Mouse (Mus musculus) ovary, postnatal 10 days (tissue): ENCODE measurements at regions not wholly inside any gene's neighbourhood (a gene's known extent, or its start where the extent isn't known, plus 50 kb on each side); places are given as distances from the start of the nearest gene placed in this dataset.

Experiments used
- DNase-seq: peaks from one replicate; pipeline ENCODE4 v3.0.0; 2022; ENCODE audit warnings: low spot score

GRCm38 (mm10) chr4:153321085-153321484 is 161.5 kb downstream of the Ajap1 start:
- DNase-seq = no peak

- DNase-seq = no peak
Measured at GRCm38 (mm10) chr4:153320602-153321001, 162.0 kb downstream of the Ajap1 start.

GRCm38 (mm10) chr4:153316964-153317724 is 165.5 kb downstream of the Ajap1 start:
- no peak for DNase-seq

- DNase-seq = no peak
Measured at GRCm38 (mm10) chr4:153316519-153316918, 166.1 kb downstream of the Ajap1 start.

GRCm38 (mm10) chr4:153313961-153314360 is 168.7 kb downstream of the Ajap1 start:
- no peak for DNase-seq

- DNase-seq = no peak
Measured at GRCm38 (mm10) chr4:153311574-153311973, 171.0 kb downstream of the Ajap1 start.

GRCm38 (mm10) chr4:153310641-153311040 is 172.0 kb downstream of the Ajap1 start:
- no peak for DNase-seq

- no peak for DNase-seq
Measured at GRCm38 (mm10) chr4:153303521-153303920, 179.1 kb downstream of the Ajap1 start.

GRCm38 (mm10) chr4:153302855-153303254 is 179.8 kb downstream of the Ajap1 start:
- DNase-seq = no peak

GRCm38 (mm10) chr4:153298277-153298676 is 184.3 kb downstream of the Ajap1 start:
- no peak for DNase-seq

GRCm38 (mm10) chr4:153294828-153295227 is 187.8 kb downstream of the Ajap1 start:
- no peak for DNase-seq

GRCm38 (mm10) chr4:153293137-153293536 is 189.5 kb downstream of the Ajap1 start:
- no peak for DNase-seq

- DNase-seq = no peak
Measured at GRCm38 (mm10) chr4:153288362-153288761, 194.2 kb downstream of the Ajap1 start.

- DNase-seq = no peak
Measured at GRCm38 (mm10) chr4:153284209-153284608, 198.4 kb downstream of the Ajap1 start.

GRCm38 (mm10) chr4:153276571-153276970 is 206.0 kb downstream of the Ajap1 start:
- DNase-seq = no peak

- DNase-seq = no peak
Measured at GRCm38 (mm10) chr4:153271376-153271775, 211.2 kb downstream of the Ajap1 start.

GRCm38 (mm10) chr4:153263216-153263805 is 219.3 kb downstream of the Ajap1 start:
- DNase-seq = no peak

GRCm38 (mm10) chr4:153260941-153261557 is 221.6 kb downstream of the Ajap1 start:
- DNase-seq = no peak

- DNase-seq = no peak
Measured at GRCm38 (mm10) chr4:153251943-153252342, 230.7 kb downstream of the Ajap1 start.

- DNase-seq = no peak
Measured at GRCm38 (mm10) chr4:153251311-153251710, 231.3 kb downstream of the Ajap1 start.

GRCm38 (mm10) chr4:153236680-153237079 is 245.9 kb downstream of the Ajap1 start:
- DNase-seq = no peak

GRCm38 (mm10) chr4:153233762-153234161 is 248.8 kb downstream of the Ajap1 start:
- no peak for DNase-seq

- DNase-seq = no peak
Measured at GRCm38 (mm10) chr4:153229221-153229620, 253.4 kb downstream of the Ajap1 start.
